Mouse (Mus musculus) limb, embryonic 15.5 days (tissue): Measurements from ENCODE around the gene Irf2. TPM values are rescaled to one million over a fixed set of nuclear protein-coding genes. Genes with fewer than 3 reads are reported as not detected.
"Not testable (repeated sequence)": the region's sequence is repeated elsewhere in the genome, so short reads cannot be mapped to it uniquely, and the experiment has no call there.

Source experiments
- ATAC-seq: fragments of 200-750 bp; cut with Nextera tagmentation; 2 replicates; pipeline ENCODE4 v1.8.0; 2017; ENCODE audit warnings: low read depth, moderate TSS enrichment; ENCODE audit not compliant: insufficient number of reproducible peaks, low FRiP score, low TSS enrichment
- H3K27ac ChIP-seq: fragments of 300-500 bp; sonication (generic); 2 replicates; pipeline ENCODE4 v1.5.1; 2015; ENCODE audit warnings: moderate library complexity, mild to moderate bottlenecking, inconsistent platforms
- H3K27me3 ChIP-seq: fragments of 300-500 bp; sonication (generic); 2 replicates; pipeline ENCODE4 v1.6.1; 2015; ENCODE audit warnings: inconsistent platforms
- H3K36me3 ChIP-seq: fragments of 300-500 bp; sonication (generic); 2 replicates; pipeline ENCODE4 v1.6.1; 2015; ENCODE audit warnings: inconsistent platforms
- H3K4me1 ChIP-seq: fragments of 300-500 bp; sonication (generic); 2 replicates; pipeline ENCODE4 v1.6.1; 2015; ENCODE audit warnings: inconsistent platforms
- H3K4me2 ChIP-seq: fragments of 300-500 bp; sonication (generic); 2 replicates; pipeline ENCODE4 v1.6.1; 2015; ENCODE audit warnings: mild to moderate bottlenecking, inconsistent platforms
- H3K4me3 ChIP-seq: fragments of 300-500 bp; sonication (generic); 2 replicates; pipeline ENCODE4 v1.5.1; 2015; ENCODE audit warnings: mild to moderate bottlenecking, inconsistent platforms
- H3K9ac ChIP-seq: fragments of 300-500 bp; sonication (generic); 2 replicates; pipeline ENCODE4 v1.6.1; 2015; ENCODE audit warnings: inconsistent platforms
- H3K9me3 ChIP-seq: fragments of 300-500 bp; sonication (generic); 2 replicates; pipeline ENCODE4 v1.6.1; 2016; ENCODE audit warnings: inconsistent platforms
- WGBS: fragments of 180-500 bp; shearing (Covaris S2); methylation state at CpG from one replicate; pipeline ENCODE4 v1.1.7; 2015; 5-methylcytosine and 5-hydroxymethylcytosine counted together
- polyA plus RNA-seq: library from polyadenylated mRNA; unstranded; fragments of >200 nt; fragmentation: Nextera tagmentation; extraction: Ambion mirVana; gene quantifications from 2 replicates; pipeline ENCODE4 v1.2.1, GENCODE M21; 2015

The Irf2 gene
- polyA plus RNA-seq, 1 experiment from 2014 or later: 24.8 TPM

GRCm38 (mm10) chr8:46713178-46713577 is 26.4 kb upstream of the Irf2 start:
- H3K4me3 ChIP-seq: no peak overlapping the region
- 0 out of 2 replicates have a peak, but pooled peaks cover 6% of the 10 kb centered on the region for H3K4me1 ChIP-seq
- no peak overlapping the region for H3K4me2 ChIP-seq
- H3K9me3 ChIP-seq: no peaks in the 10 kb centered on the region
- ATAC-seq: no peak
- WGBS: 94% methylated on average over 11 of the region's 11 CpGs
- H3K9ac ChIP-seq: no peak overlapping the region
- no peaks in the 10 kb centered on the region for H3K36me3 ChIP-seq
- no peak overlapping the region for H3K27ac ChIP-seq
- no peaks in the 10 kb centered on the region for H3K27me3 ChIP-seq

GRCm38 (mm10) chr8:46713844-46714243 is 25.7 kb upstream of the Irf2 start:
- no peak for ATAC-seq
- H3K9me3 ChIP-seq: no peaks in the 10 kb centered on the region
- 0 out of 2 replicates have a peak, but pooled peaks cover 6% of the 10 kb centered on the region for H3K4me1 ChIP-seq
- H3K4me2 ChIP-seq: no peak overlapping the region
- H3K9ac ChIP-seq: no peak overlapping the region
- 45% methylated on average over 6 of the region's 6 CpGs for WGBS
- H3K4me3 ChIP-seq: no peak overlapping the region
- no peaks in the 10 kb centered on the region for H3K36me3 ChIP-seq
- H3K27ac ChIP-seq: no peak overlapping the region
- no peaks in the 10 kb centered on the region for H3K27me3 ChIP-seq

GRCm38 (mm10) chr8:46714400-46714799 is 25.1 kb upstream of the Irf2 start:
- H3K9ac ChIP-seq: no peak overlapping the region
- H3K27ac ChIP-seq: no peak overlapping the region
- H3K9me3 ChIP-seq: no peaks in the 10 kb centered on the region
- WGBS: 57% methylated on average over 3 of the region's 3 CpGs
- H3K4me1 ChIP-seq: 0 out of 2 replicates have a peak, but pooled peaks cover 6% of the 10 kb centered on the region
- no peak for ATAC-seq
- H3K4me2 ChIP-seq: no peak overlapping the region
- H3K4me3 ChIP-seq: no peak overlapping the region
- no peaks in the 10 kb centered on the region for H3K36me3 ChIP-seq
- no peaks in the 10 kb centered on the region for H3K27me3 ChIP-seq

- H3K4me3 ChIP-seq: no peak overlapping the region
- H3K36me3 ChIP-seq: no peaks in the 10 kb centered on the region
- no peak for ATAC-seq
- no peaks in the 10 kb centered on the region for H3K27me3 ChIP-seq
- no peak overlapping the region for H3K27ac ChIP-seq
- no peak overlapping the region for H3K9ac ChIP-seq
- no peaks in the 10 kb centered on the region for H3K9me3 ChIP-seq
- H3K4me2 ChIP-seq: no peak overlapping the region
- WGBS: 29% methylated on average over 11 of the region's 11 CpGs
- 0 out of 2 replicates have a peak, but pooled peaks cover 6% of the 10 kb centered on the region for H3K4me1 ChIP-seq
Measured at GRCm38 (mm10) chr8:46716477-46716876, 23.1 kb upstream of the Irf2 start.

- WGBS: 56% methylated on average over 6 of the region's 6 CpGs
- no peak for ATAC-seq
Measured at GRCm38 (mm10) chr8:46717170-46717569, 22.4 kb upstream of the Irf2 start.

GRCm38 (mm10) chr8:46718301-46718700 is 21.2 kb upstream of the Irf2 start:
- ATAC-seq: no peak
- 92% methylated on average over 8 of the region's 8 CpGs for WGBS
- Histone ChIP-seq H3K9me3 (no peaks in the 10 kb centered on the region), H3K27me3 (no peaks in the 10 kb centered on the region), H3K4me1 (0 out of 2 replicates have a peak, but pooled peaks cover 6% of the 10 kb centered on the region), H3K4me3 (no peak overlapping the region), H3K9ac (no peak overlapping the region), H3K27ac (no peak overlapping the region), H3K4me2 (no peak overlapping the region), H3K36me3 (no peaks in the 10 kb centered on the region)

More at GRCm38 (mm10) chr8:46717170-46717569, 22.4 kb upstream of the Irf2 start:
- H3K4me1 ChIP-seq: 0 out of 2 replicates have a peak, but pooled peaks cover 6% of the 10 kb centered on the region
- no peaks in the 10 kb centered on the region for H3K9me3 ChIP-seq
- no peak overlapping the region for H3K4me2 ChIP-seq
- H3K27me3 ChIP-seq: no peaks in the 10 kb centered on the region
- no peaks in the 10 kb centered on the region for H3K36me3 ChIP-seq
- no peak overlapping the region for H3K9ac ChIP-seq
- H3K27ac ChIP-seq: no peak overlapping the region
- no peak overlapping the region for H3K4me3 ChIP-seq

GRCm38 (mm10) chr8:46718747-46719146 is 20.8 kb upstream of the Irf2 start:
- 0 out of 2 replicates have a peak, but pooled peaks cover 6% of the 10 kb centered on the region for H3K4me1 ChIP-seq
- H3K4me2 ChIP-seq: no peak overlapping the region
- no peaks in the 10 kb centered on the region for H3K36me3 ChIP-seq
- no peak overlapping the region for H3K9ac ChIP-seq
- ATAC-seq: no peak
- no peaks in the 10 kb centered on the region for H3K27me3 ChIP-seq
- H3K9me3 ChIP-seq: no peaks in the 10 kb centered on the region
- no peak overlapping the region for H3K4me3 ChIP-seq
- no peak overlapping the region for H3K27ac ChIP-seq
- WGBS: 84% methylated on average over 5 of the region's 5 CpGs

GRCm38 (mm10) chr8:46720656-46721055 is 18.9 kb upstream of the Irf2 start:
- Histone ChIP-seq H3K9ac (no peak overlapping the region), H3K4me1 (0 out of 2 replicates have a peak, but pooled peaks cover 6% of the 10 kb centered on the region), H3K4me2 (no peak overlapping the region), H3K27ac (no peak overlapping the region), H3K36me3 (no peaks in the 10 kb centered on the region), H3K27me3 (no peaks in the 10 kb centered on the region), H3K4me3 (no peak overlapping the region), H3K9me3 (no peaks in the 10 kb centered on the region)
- WGBS: 44% methylated on average over 4 of the region's 4 CpGs
- ATAC-seq: no peak

GRCm38 (mm10) chr8:46721065-46721845 is 18.3 kb upstream of the Irf2 start:
- Histone ChIP-seq H3K27me3 (no peaks in the 10 kb centered on the region), H3K9me3 (no peaks in the 10 kb centered on the region), H3K36me3 (no peaks in the 10 kb centered on the region), H3K4me2 (no peak overlapping the region), H3K4me1 (0 out of 2 replicates have a peak, but pooled peaks cover 4% of the 10 kb centered on the region), H3K4me3 (no peak overlapping the region), H3K9ac (no peak overlapping the region), H3K27ac (no peak overlapping the region)
- ATAC-seq: no peak
- WGBS: 88% methylated on average over 11 of the region's 11 CpGs

GRCm38 (mm10) chr8:46722536-46722935 is 17.0 kb upstream of the Irf2 start:
- no peaks in the 10 kb centered on the region for H3K4me1 ChIP-seq
- H3K36me3 ChIP-seq: no peaks in the 10 kb centered on the region
- H3K9ac ChIP-seq: no peak overlapping the region
- H3K4me2 ChIP-seq: no peak overlapping the region
- H3K27ac ChIP-seq: no peak overlapping the region
- no peak overlapping the region for H3K4me3 ChIP-seq
- no peaks in the 10 kb centered on the region for H3K9me3 ChIP-seq
- ATAC-seq: no peak
- no peaks in the 10 kb centered on the region for H3K27me3 ChIP-seq
- WGBS: 29% methylated on average over 2 of the region's 2 CpGs

GRCm38 (mm10) chr8:46726383-46726782 is 13.1 kb upstream of the Irf2 start:
- ATAC-seq: no peak
- WGBS: 52% methylated on average over 2 of the region's 2 CpGs
- Histone ChIP-seq H3K27ac (no peak overlapping the region), H3K27me3 (no peaks in the 10 kb centered on the region), H3K36me3 (no peaks in the 10 kb centered on the region), H3K4me2 (no peak overlapping the region), H3K9me3 (no peaks in the 10 kb centered on the region), H3K4me1 (no peaks in the 10 kb centered on the region), H3K4me3 (no peak overlapping the region), H3K9ac (no peak overlapping the region)

- H3K9ac ChIP-seq, ATAC-seq, H3K36me3 ChIP-seq, H3K4me1 ChIP-seq, H3K4me2 ChIP-seq, H3K4me3 ChIP-seq, H3K27me3 ChIP-seq, H3K27ac ChIP-seq, H3K9me3 ChIP-seq: not testable (repeated sequence)
- WGBS: 79% methylated on average over 1 of the region's 1 CpGs
Measured at GRCm38 (mm10) chr8:46729671-46730070, 9.9 kb upstream of the Irf2 start.
